Mouse (Mus musculus) stomach, postnatal 0 days (tissue): ENCODE results near the gene Prkd1. TPM values are rescaled to one million over a fixed set of nuclear protein-coding genes. Genes with fewer than 3 reads are reported as not detected.

ENCODE experiments used
- ATAC-seq: fragments of 200-750 bp; cut with Nextera tagmentation; 2 replicates; pipeline ENCODE4 v1.8.0; 2017; ENCODE audit not compliant: low FRiP score, low TSS enrichment
- DNase-seq: peaks from one replicate; pipeline ENCODE4 v3.0.0-alpha.2; 2016; ENCODE audit warnings: low spot score
- H3K27ac ChIP-seq: fragments of 300-500 bp; sonication (generic); replicated peaks from 2 replicates; pipeline ENCODE4 v1.5.1; 2014; ENCODE audit warnings: mild to moderate bottlenecking, control low read depth
- H3K27me3 ChIP-seq: fragments of 300-500 bp; sonication (generic); 2 replicates; pipeline ENCODE4 v1.6.1; 2014; ENCODE audit warnings: low read length; ENCODE audit not compliant: control insufficient read depth, insufficient read depth
- H3K36me3 ChIP-seq: fragments of 300-500 bp; sonication (generic); 2 replicates; pipeline ENCODE4 v1.6.1; 2014; ENCODE audit warnings: low read length, mixed read lengths; ENCODE audit not compliant: control insufficient read depth, insufficient read depth
- H3K4me1 ChIP-seq: fragments of 300-500 bp; sonication (generic); replicated peaks from 2 replicates; pipeline ENCODE4 v1.6.1; 2014; ENCODE audit warnings: antibody characterized with exemption; ENCODE audit not compliant: control insufficient read depth, insufficient read depth
- H3K4me2 ChIP-seq: fragments of 300-500 bp; sonication (generic); replicated peaks from 2 replicates; pipeline ENCODE4 v1.6.1; 2014; ENCODE audit warnings: low read depth, mild to moderate bottlenecking, control low read depth, moderate library complexity
- H3K4me3 ChIP-seq: fragments of 300-500 bp; sonication (generic); 2 replicates; pipeline ENCODE4 v1.5.1; 2014; ENCODE audit warnings: low read depth, low read length, control low read depth
- H3K9ac ChIP-seq: fragments of 300-500 bp; sonication (generic); 2 replicates; pipeline ENCODE4 v1.6.1; 2014; ENCODE audit warnings: mild to moderate bottlenecking, low read length, control low read depth, mixed read lengths
- H3K9me3 ChIP-seq: fragments of 300-500 bp; sonication (generic); 2 replicates; pipeline ENCODE4 v1.6.1; 2016; ENCODE audit warnings: low read length; ENCODE audit not compliant: control insufficient read depth
- CTCF ChIP-seq: IDR thresholded peaks from 2 replicates; pipeline ENCODE4 v1.5.1; 2016; ENCODE audit warnings: antibody characterized with exemption, low read depth, mild to moderate bottlenecking, moderate library complexity
- EP300 ChIP-seq: optimal IDR thresholded peaks from 2 replicates; pipeline ENCODE3; 2016; ENCODE audit warnings: antibody characterized with exemption
- WGBS: fragments of 180-500 bp; shearing (Covaris S2); extraction: QIAGEN DNeasy Blood & Tissue Kit; methylation state at CpG from one replicate; pipeline ENCODE4 v1.1.7; 2014; 5-methylcytosine and 5-hydroxymethylcytosine counted together
- polyA plus RNA-seq: library from polyadenylated mRNA; unstranded; fragments of >200 nt; fragmentation: Nextera tagmentation; extraction: Ambion mirVana; gene quantifications from 2 replicates; pipeline ENCODE4 v1.2.1, GENCODE M21; 2015

Gene Prkd1
- polyA plus RNA-seq, 1 experiment from 2014 or later, result 2.5 TPM

DNA sequence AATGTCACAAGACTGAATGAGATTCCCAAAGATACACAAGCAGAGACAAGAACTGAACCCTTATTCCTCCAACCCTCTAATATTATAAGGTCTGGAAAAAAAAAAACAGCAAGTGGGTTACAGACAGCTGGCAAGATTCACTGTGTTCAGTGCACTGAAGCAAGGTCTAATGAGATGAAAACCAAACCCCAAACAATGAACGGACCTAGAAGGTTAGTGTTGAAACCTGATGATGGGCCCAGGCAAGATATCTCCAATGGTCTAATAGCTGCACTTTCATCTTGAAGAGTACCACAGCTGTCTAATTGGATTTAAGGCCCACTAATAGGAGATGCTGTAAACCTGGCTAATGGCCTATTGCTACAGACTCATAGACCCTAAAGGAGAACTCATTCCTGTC, 111.9 kb downstream of the Prkd1 start:
- H3K4me2 ChIP-seq, result no peak overlapping the region
- no peak overlapping the region for H3K4me3 ChIP-seq
- no peaks in the 10 kb centered on the region for H3K9me3 ChIP-seq
- H3K4me1 ChIP-seq, result no peaks in the 10 kb centered on the region
- WGBS, result 62% methylated on average over 1 of the region's 1 CpGs
- no peaks in the 10 kb centered on the region for H3K36me3 ChIP-seq
- H3K27me3 ChIP-seq, result no peaks in the 10 kb centered on the region
- TF ChIP-seq EP300 (no peak), CTCF (no peak)
- no peak overlapping the region for H3K27ac ChIP-seq
- no peak overlapping the region for H3K9ac ChIP-seq
- ATAC-seq, result no peak
- no peak for DNase-seq

DNA sequence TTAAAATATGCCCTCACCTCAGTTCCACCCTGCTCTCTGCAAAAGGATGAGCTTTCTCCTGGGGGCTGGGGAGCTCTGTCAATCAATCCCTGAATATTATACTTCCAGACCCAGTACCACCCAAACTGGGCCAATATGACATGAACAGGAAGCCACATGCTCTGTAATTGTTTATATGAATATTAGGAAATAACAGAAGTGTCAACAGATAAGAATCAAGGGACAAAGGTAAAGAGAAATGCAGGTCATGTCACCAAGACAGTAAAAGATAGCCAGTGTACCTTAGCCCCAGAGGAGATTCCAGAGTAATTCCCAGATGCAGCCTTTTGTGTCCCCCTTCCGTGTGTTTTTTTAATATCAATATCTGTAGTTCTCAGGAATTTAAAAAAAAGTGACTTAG, 120.3 kb downstream of the Prkd1 start:
- H3K36me3 ChIP-seq, result no peaks in the 10 kb centered on the region
- no peak overlapping the region for H3K9ac ChIP-seq
- H3K4me2 ChIP-seq, result no peak overlapping the region
- no peak overlapping the region for H3K27ac ChIP-seq
- H3K9me3 ChIP-seq, result no peaks in the 10 kb centered on the region
- no peak overlapping the region for H3K4me3 ChIP-seq
- ATAC-seq (no peak), DNase-seq (no peak)
- 84% methylated on average over 1 of the region's 1 CpGs for WGBS
- TF ChIP-seq CTCF (no peak), EP300 (no peak)
- no peaks in the 10 kb centered on the region for H3K4me1 ChIP-seq
- no peaks in the 10 kb centered on the region for H3K27me3 ChIP-seq

DNA sequence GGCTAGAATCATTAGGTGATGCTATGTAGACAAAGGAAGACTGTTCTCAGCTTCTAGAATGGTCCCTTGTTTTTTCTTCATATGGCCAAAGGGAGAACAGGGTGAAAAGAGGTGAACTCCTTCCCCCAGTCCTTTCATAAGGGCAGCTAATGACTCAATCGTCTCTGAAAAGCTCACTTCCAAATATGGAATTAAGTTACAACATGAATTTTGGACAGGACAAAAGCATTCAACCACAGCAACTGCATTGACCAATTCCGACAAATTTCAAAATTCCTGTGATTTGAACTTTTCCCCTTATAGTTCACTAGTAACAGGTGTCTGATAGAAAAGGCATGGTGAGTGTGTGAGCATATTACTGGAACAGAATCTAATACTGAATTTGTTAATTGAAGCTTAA, 124.8 kb downstream of the Prkd1 start:
- DNase-seq (no peak), ATAC-seq (no peak)
- H3K36me3 ChIP-seq, result no peaks in the 10 kb centered on the region
- no peaks in the 10 kb centered on the region for H3K4me1 ChIP-seq
- WGBS, result 67% methylated on average over 2 of the region's 2 CpGs
- H3K9me3 ChIP-seq, result no peaks in the 10 kb centered on the region
- H3K27ac ChIP-seq, result no peak overlapping the region
- H3K4me3 ChIP-seq, result no peak overlapping the region
- no peak overlapping the region for H3K9ac ChIP-seq
- H3K4me2 ChIP-seq, result no peak overlapping the region
- TF ChIP-seq CTCF, result no peak
- TF ChIP-seq EP300, result no peak
- no peaks in the 10 kb centered on the region for H3K27me3 ChIP-seq

DNA sequence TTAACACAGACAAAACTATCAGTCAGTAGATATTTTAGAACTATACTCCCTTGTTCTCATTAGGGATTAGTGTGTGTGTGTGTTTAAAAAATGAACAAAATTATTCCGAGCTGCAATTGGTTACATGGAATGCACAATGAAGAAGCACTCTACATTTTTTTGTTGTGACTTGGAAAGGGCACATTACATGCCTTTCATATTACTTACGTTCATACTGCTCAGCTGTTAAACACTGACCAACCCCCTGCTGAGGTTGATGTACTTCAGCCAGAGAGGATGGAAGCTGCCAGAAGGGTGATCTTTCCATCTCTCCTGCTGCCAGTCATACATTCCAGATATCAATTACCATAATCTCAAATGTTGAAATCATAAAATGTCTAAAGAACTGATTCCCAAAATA, 134.4 kb downstream of the Prkd1 start:
- H3K27me3 ChIP-seq, result no peaks in the 10 kb centered on the region
- H3K4me1 ChIP-seq, result no peaks in the 10 kb centered on the region
- H3K4me3 ChIP-seq, result no peak overlapping the region
- no peak overlapping the region for H3K4me2 ChIP-seq
- no peak for DNase-seq
- no peaks in the 10 kb centered on the region for H3K9me3 ChIP-seq
- ATAC-seq, result no peak
- TF ChIP-seq EP300 (no peak), CTCF (no peak)
- WGBS, result 56% methylated on average over 2 of the region's 2 CpGs
- H3K36me3 ChIP-seq, result no peaks in the 10 kb centered on the region
- H3K27ac ChIP-seq, result no peak overlapping the region
- no peak overlapping the region for H3K9ac ChIP-seq

DNA sequence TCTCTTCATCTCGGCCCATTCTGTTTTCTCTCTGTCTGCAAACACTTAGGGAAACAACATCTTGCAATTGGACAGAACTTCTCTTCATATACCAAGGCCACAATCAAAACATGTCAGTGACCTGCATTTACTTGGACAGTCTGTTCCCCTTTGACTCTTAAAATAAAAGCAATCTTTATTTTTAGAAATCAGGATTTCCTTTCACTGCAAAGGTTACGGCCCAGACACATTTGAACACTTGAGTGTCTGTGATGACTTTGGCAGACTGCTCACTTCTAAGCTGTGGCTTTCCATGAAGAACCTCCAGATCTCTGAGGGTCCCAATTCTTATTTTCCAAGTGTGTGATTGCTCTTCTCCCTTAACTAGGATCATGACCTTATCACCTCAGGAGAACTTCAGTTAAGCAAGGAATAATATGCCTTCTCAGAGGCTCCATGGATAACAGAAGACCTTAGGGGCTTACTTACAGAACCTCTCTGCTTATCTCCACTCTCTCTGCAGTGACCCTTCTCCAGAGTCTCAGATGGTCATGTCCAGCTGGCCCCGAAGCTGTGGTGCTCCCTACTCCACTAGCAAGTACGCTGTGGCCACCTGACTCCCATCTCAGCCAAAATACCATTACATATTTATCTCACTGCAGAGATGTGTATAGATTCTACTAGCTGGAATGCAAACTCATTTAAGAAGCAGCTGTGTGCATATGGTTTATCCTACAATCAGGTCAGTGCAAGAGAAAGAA, 137.2 kb downstream of the Prkd1 start:
- no peak overlapping the region for H3K9ac ChIP-seq
- H3K4me1 ChIP-seq, result no peaks in the 10 kb centered on the region
- 61% methylated on average over 4 of the region's 4 CpGs for WGBS
- TF ChIP-seq CTCF (no peak), EP300 (no peak)
- H3K4me2 ChIP-seq, result no peak overlapping the region
- DNase-seq, result no peak
- H3K36me3 ChIP-seq, result no peaks in the 10 kb centered on the region
- no peak overlapping the region for H3K27ac ChIP-seq
- ATAC-seq, result no peak
- H3K9me3 ChIP-seq, result no peaks in the 10 kb centered on the region
- H3K4me3 ChIP-seq, result no peak overlapping the region
- no peaks in the 10 kb centered on the region for H3K27me3 ChIP-seq

DNA sequence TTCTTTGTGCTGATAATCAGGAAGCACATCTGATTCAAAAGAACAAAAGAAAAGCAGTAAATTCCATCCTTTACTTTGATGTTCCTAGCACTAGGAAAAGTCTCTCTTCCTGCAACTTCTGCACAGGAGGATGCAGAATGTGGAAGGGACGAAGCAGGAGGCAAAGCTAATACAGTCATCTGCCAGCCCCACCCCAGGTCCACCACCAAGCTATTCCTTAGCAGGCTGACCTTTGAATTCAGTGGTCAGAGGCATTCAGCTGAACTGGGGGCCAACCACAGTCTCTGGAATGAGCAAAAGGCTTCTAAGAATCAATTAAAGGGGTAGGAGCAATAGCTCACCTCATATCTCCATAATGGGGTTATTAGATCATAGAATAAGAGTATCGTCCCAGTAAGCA, 140.1 kb downstream of the Prkd1 start:
- DNase-seq, result no peak
- 66% methylated on average over 2 of the region's 2 CpGs for WGBS
- TF ChIP-seq EP300 (no peak), CTCF (no peak)

More for the DNA sequence above, 140.1 kb downstream of the Prkd1 start:
- no peaks in the 10 kb centered on the region for H3K4me1 ChIP-seq
- H3K27me3 ChIP-seq, result no peaks in the 10 kb centered on the region
- no peak overlapping the region for H3K27ac ChIP-seq
- H3K36me3 ChIP-seq, result no peaks in the 10 kb centered on the region
- no peaks in the 10 kb centered on the region for H3K9me3 ChIP-seq
- H3K4me2 ChIP-seq, result no peak overlapping the region
- H3K4me3 ChIP-seq, result no peak overlapping the region
- no peak for ATAC-seq
- no peak overlapping the region for H3K9ac ChIP-seq
